Mouse (Mus musculus) gastrocnemius, postnatal 14 days (tissue): ENCODE measurements around the gene Guca1a. TPM values are rescaled to one million over a fixed set of nuclear protein-coding genes. Genes with fewer than 3 reads are reported as not detected.
A peak's percentile ranks its signal among the peaks of the same experiment; 100 is the strongest.
"Not testable (repeated sequence)": the region's sequence is repeated elsewhere in the genome, so short reads cannot be mapped to it uniquely, and the experiment has no call there.

Source experiments
- DNase-seq: peaks from one replicate; pipeline ENCODE4 v3.0.0; 2021; ENCODE audit warnings: mixed read lengths
- intact Hi-C: fragments of 180-260 bp; cut with DNase I; formaldehyde crosslinking; loops from one replicate; pipeline ENCODE4 v1.15.1; 2025; ENCODE audit warnings: low total_unique reads
- total RNA-seq, 2 experiments: library from RNA; stranded (reverse); gene quantifications; 2 replicates each; pipeline ENCODE4 v1.2.3; 2021

Guca1a gene
- total RNA-seq, 2 experiments from 2014 or later: 0.27 to 0.66 TPM

- intact Hi-C loops, DNase-seq: not testable (repeated sequence)
Measured at GRCm38 (mm10) chr17:47422616-47423015, 22.2 kb upstream of the Guca1a start.

GRCm38 (mm10) chr17:47421566-47421965, 21.2 kb upstream of the Guca1a start:
- DNase-seq: no peak
- intact Hi-C loops: no loop called here

GRCm38 (mm10) chr17:47420195-47420594, 19.8 kb upstream of the Guca1a start:
- no peak for DNase-seq
- intact Hi-C loops: no loop called here

GRCm38 (mm10) chr17:47409897-47410861, 9.8 kb upstream of the Guca1a start:
- DNase-seq, intact Hi-C loops: not testable (repeated sequence)

GRCm38 (mm10) chr17:47408558-47408898, 8.1 kb upstream of the Guca1a start:
- peak; percentile 48 for DNase-seq
- intact Hi-C loops: no loop called here

- intact Hi-C loops: no loop called here
- no peak for DNase-seq
Measured at GRCm38 (mm10) chr17:47407717-47408557, 7.6 kb upstream of the Guca1a start.

GRCm38 (mm10) chr17:47399091-47399490, 1.3 kb downstream of the Guca1a start:
- DNase-seq: no peak
- intact Hi-C loops: no loop called here

- intact Hi-C loops: no loop called here
- peak; percentile 51 for DNase-seq
Measured at GRCm38 (mm10) chr17:47395376-47395913, 4.9 kb downstream of the Guca1a start.

- DNase-seq: peak; percentile 11
Measured at GRCm38 (mm10) chr17:47394223-47394869, 6.0 kb downstream of the Guca1a start.

GRCm38 (mm10) chr17:47386649-47387048, 13.7 kb downstream of the Guca1a start:
- DNase-seq: no peak
- intact Hi-C loops: loop anchor here (10.0 kb wide), 1 partner anchor 98 kb away; no protein-coding TSS in a partner anchor

More at GRCm38 (mm10) chr17:47394223-47394869, 6.0 kb downstream of the Guca1a start:
- intact Hi-C loops: no loop called here

GRCm38 (mm10) chr17:47385145-47385544, 15.2 kb downstream of the Guca1a start, which contains the start of gene Guca1b:
Gene Guca1b (plus strand): TSS chr17:47385393.
- intact Hi-C loops: loop anchor here (10.0 kb wide), 1 partner anchor 100 kb away; no protein-coding TSS in a partner anchor
- DNase-seq: no peak

GRCm38 (mm10) chr17:47384064-47384463, 16.3 kb downstream of the Guca1a start:
- no peak for DNase-seq
- intact Hi-C loops: loop anchor here (10.0 kb wide), 1 partner anchor 101 kb away; no protein-coding TSS in a partner anchor

GRCm38 (mm10) chr17:47383266-47383665, 17.1 kb downstream of the Guca1a start:
- DNase-seq: no peak
- intact Hi-C loops: loop anchor here (10.0 kb wide), 1 partner anchor 102 kb away; no protein-coding TSS in a partner anchor

GRCm38 (mm10) chr17:47381917-47382316, 18.5 kb downstream of the Guca1a start:
- intact Hi-C loops: loop anchor here (10.0 kb wide), 1 partner anchor 103 kb away; no protein-coding TSS in a partner anchor

GRCm38 (mm10) chr17:47378133-47378532, 22.3 kb downstream of the Guca1a start:
- no peak for DNase-seq
- intact Hi-C loops: no loop called here

More at GRCm38 (mm10) chr17:47381917-47382316, 18.5 kb downstream of the Guca1a start:
- DNase-seq: no peak

- intact Hi-C loops: no loop called here
- DNase-seq: no peak
Measured at GRCm38 (mm10) chr17:47376779-47377280, 23.6 kb downstream of the Guca1a start.

GRCm38 (mm10) chr17:47373991-47374390, 26.4 kb downstream of the Guca1a start:
- intact Hi-C loops: no loop called here
- no peak for DNase-seq

GRCm38 (mm10) chr17:47371451-47371850, 28.9 kb downstream of the Guca1a start:
- DNase-seq: peak; percentile 49

GRCm38 (mm10) chr17:47369087-47369443, 31.3 kb downstream of the Guca1a start:
- peak; percentile 19 for DNase-seq
- intact Hi-C loops: no loop called here

More at GRCm38 (mm10) chr17:47371451-47371850, 28.9 kb downstream of the Guca1a start:
- intact Hi-C loops: no loop called here
